Mouse (Mus musculus) liver, embryonic 12.5 days (tissue): ENCODE data around the gene Itch. TPM values are rescaled to one million over a fixed set of nuclear protein-coding genes. Genes with fewer than 3 reads are reported as not detected.

ENCODE experiments used
- ATAC-seq: fragments of 200-750 bp; cut with Nextera tagmentation; 2 replicates; pipeline ENCODE4 v1.8.0; 2017; ENCODE audit warnings: moderate number of reproducible peaks, mild to moderate bottlenecking, moderate library complexity
- H3K27ac ChIP-seq: fragments of 300-500 bp; sonication (generic); 2 replicates; pipeline ENCODE4 v1.5.1; 2016; ENCODE audit warnings: mild to moderate bottlenecking
- H3K27me3 ChIP-seq: fragments of 300-500 bp; sonication (generic); replicated peaks from 2 replicates; pipeline ENCODE4 v1.6.1; 2016; ENCODE audit warnings: mild to moderate bottlenecking, moderate library complexity
- H3K36me3 ChIP-seq: fragments of 300-500 bp; sonication (generic); 2 replicates; pipeline ENCODE4 v1.6.1; 2016; ENCODE audit warnings: mild to moderate bottlenecking, moderate library complexity
- H3K4me1 ChIP-seq: fragments of 300-500 bp; sonication (generic); 2 replicates; pipeline ENCODE4 v1.6.1; 2016
- H3K4me2 ChIP-seq: fragments of 300-500 bp; sonication (generic); 2 replicates; pipeline ENCODE4 v1.6.1; 2016; ENCODE audit warnings: mild to moderate bottlenecking, moderate library complexity
- H3K4me3 ChIP-seq: fragments of 300-500 bp; sonication (generic); 2 replicates; pipeline ENCODE4 v1.5.1; 2016; ENCODE audit warnings: mild to moderate bottlenecking, moderate library complexity
- H3K9ac ChIP-seq: fragments of 300-500 bp; sonication (generic); 2 replicates; pipeline ENCODE4 v1.6.1; 2016; ENCODE audit warnings: mild to moderate bottlenecking, moderate library complexity
- H3K9me3 ChIP-seq: fragments of 300-500 bp; sonication (generic); replicated peaks from 2 replicates; pipeline ENCODE4 v1.6.1; 2016; ENCODE audit warnings: mild to moderate bottlenecking, moderate library complexity
- WGBS: fragments of 180-500 bp; shearing (Covaris S2); methylation state at CpG from one replicate; pipeline ENCODE4 v1.1.7; 2016; ENCODE audit not compliant: insufficient replicate concordance; 5-methylcytosine and 5-hydroxymethylcytosine counted together
- polyA plus RNA-seq: library from polyadenylated mRNA; unstranded; fragments of >200 nt; fragmentation: Nextera tagmentation; extraction: Ambion mirVana; gene quantifications from 2 replicates; pipeline ENCODE4 v1.2.1, GENCODE M21; 2016

Itch gene
- polyA plus RNA-seq = 25.3 and 25.9 TPM in 2 replicates

GRCm38 (mm10) chr2:155133011-155133976, at the start of gene Itch:
Itch (plus strand) TSS chr2:155133509.
- WGBS = 2% methylated on average over 63 of the region's 65 CpGs
- no peaks in the 10 kb centered on the region for H3K9me3 ChIP-seq
- H3K9ac ChIP-seq = peak within 1 kb of the TSS; percentile 95
- ATAC-seq = peak; percentile 98
- H3K27ac ChIP-seq = peak within 1 kb of the TSS; percentile 85
- H3K4me2 ChIP-seq = peak within 1 kb of the TSS; percentile 94
- H3K27me3 ChIP-seq = no peaks in the 10 kb centered on the region
- peak within 1 kb of the TSS; percentile 94 for H3K4me3 ChIP-seq
- H3K4me1 ChIP-seq = peaks cover 33% of the 10 kb centered on the region
- H3K36me3 ChIP-seq = peaks cover 7% of the 10 kb centered on the region

GRCm38 (mm10) chr2:155084546-155084945, 48.8 kb upstream of the Itch start:
- no peak overlapping the region for H3K9ac ChIP-seq
- 73% methylated on average over 5 of the region's 5 CpGs for WGBS
- ATAC-seq = no peak

GRCm38 (mm10) chr2:155086328-155086727, 47.0 kb upstream of the Itch start:
- H3K27ac ChIP-seq = no peak overlapping the region
- H3K9me3 ChIP-seq = no peaks in the 10 kb centered on the region
- no peaks in the 10 kb centered on the region for H3K36me3 ChIP-seq
- H3K27me3 ChIP-seq = no peaks in the 10 kb centered on the region
- ATAC-seq = no peak
- no peak overlapping the region for H3K9ac ChIP-seq
- 70% methylated on average over 5 of the region's 5 CpGs for WGBS
- no peak overlapping the region for H3K4me2 ChIP-seq
- no peak overlapping the region for H3K4me3 ChIP-seq
- H3K4me1 ChIP-seq = peaks cover 22% of the 10 kb centered on the region

More at GRCm38 (mm10) chr2:155084546-155084945, 48.8 kb upstream of the Itch start:
- H3K9me3 ChIP-seq = no peaks in the 10 kb centered on the region
- H3K4me1 ChIP-seq = peaks cover 17% of the 10 kb centered on the region
- no peak overlapping the region for H3K4me2 ChIP-seq
- no peak overlapping the region for H3K4me3 ChIP-seq
- H3K27ac ChIP-seq = no peak overlapping the region
- no peaks in the 10 kb centered on the region for H3K27me3 ChIP-seq
- H3K36me3 ChIP-seq = no peaks in the 10 kb centered on the region

- no peak overlapping the region for H3K4me3 ChIP-seq
- ATAC-seq = no peak
- WGBS = 33% methylated on average over 6 of the region's 6 CpGs
Measured at GRCm38 (mm10) chr2:155088264-155088663, 45.0 kb upstream of the Itch start.

GRCm38 (mm10) chr2:155090909-155091742, 42.2 kb upstream of the Itch start:
- no peaks in the 10 kb centered on the region for H3K9me3 ChIP-seq
- 32% methylated on average over 13 of the region's 13 CpGs for WGBS
- no peaks in the 10 kb centered on the region for H3K27me3 ChIP-seq
- peak overlapping the region; percentile 77 for H3K27ac ChIP-seq
- no peaks in the 10 kb centered on the region for H3K36me3 ChIP-seq
- peak; percentile 90 for ATAC-seq
- H3K4me2 ChIP-seq = peak overlapping the region; percentile 45
- H3K9ac ChIP-seq = no peak overlapping the region
- no peak overlapping the region for H3K4me3 ChIP-seq
- peaks cover 45% of the 10 kb centered on the region for H3K4me1 ChIP-seq

More at GRCm38 (mm10) chr2:155088264-155088663, 45.0 kb upstream of the Itch start:
- Histone ChIP-seq H3K4me1 (peaks cover 38% of the 10 kb centered on the region), H3K27ac (no peak overlapping the region), H3K27me3 (no peaks in the 10 kb centered on the region), H3K36me3 (no peaks in the 10 kb centered on the region), H3K9ac (no peak overlapping the region), H3K9me3 (no peaks in the 10 kb centered on the region), H3K4me2 (no peak overlapping the region)

GRCm38 (mm10) chr2:155091743-155092075, 41.6 kb upstream of the Itch start:
- WGBS = 56% methylated on average over 3 of the region's 3 CpGs
- no peaks in the 10 kb centered on the region for H3K36me3 ChIP-seq
- no peaks in the 10 kb centered on the region for H3K27me3 ChIP-seq
- no peak overlapping the region for H3K4me3 ChIP-seq
- H3K4me1 ChIP-seq = peaks cover 45% of the 10 kb centered on the region
- peak; percentile 62 for ATAC-seq
- H3K9me3 ChIP-seq = no peaks in the 10 kb centered on the region
- no peak overlapping the region for H3K9ac ChIP-seq
- H3K27ac ChIP-seq = peak overlapping the region; percentile 77
- H3K4me2 ChIP-seq = peak overlapping the region; percentile 45

- Histone ChIP-seq H3K9me3 (no peaks in the 10 kb centered on the region), H3K27ac (peak overlapping the region; percentile 40; the same call in 1 of the 2 replicates), H3K9ac (no peak overlapping the region), H3K4me3 (no peak overlapping the region), H3K27me3 (no peaks in the 10 kb centered on the region), H3K36me3 (no peaks in the 10 kb centered on the region), H3K4me2 (peak overlapping the region; percentile 14; the same call in 1 of the 2 replicates), H3K4me1 (peaks cover 39% of the 10 kb centered on the region)
- WGBS = 14% methylated on average over 4 of the region's 4 CpGs
- no peak for ATAC-seq
Measured at GRCm38 (mm10) chr2:155093418-155093817, 39.9 kb upstream of the Itch start.

GRCm38 (mm10) chr2:155098720-155099380, 34.5 kb upstream of the Itch start:
- Histone ChIP-seq H3K4me2 (no peak overlapping the region), H3K4me3 (no peak overlapping the region), H3K9ac (no peak overlapping the region), H3K4me1 (peaks cover 24% of the 10 kb centered on the region; the same call in 1 of the 2 replicates), H3K36me3 (no peaks in the 10 kb centered on the region), H3K27ac (no peak overlapping the region), H3K9me3 (no peaks in the 10 kb centered on the region), H3K27me3 (no peaks in the 10 kb centered on the region)
- 74% methylated on average over 9 of the region's 9 CpGs for WGBS
- ATAC-seq = no peak

- H3K9ac ChIP-seq = no peak overlapping the region
- no peak overlapping the region for H3K27ac ChIP-seq
- H3K27me3 ChIP-seq = no peaks in the 10 kb centered on the region
- no peak for ATAC-seq
- H3K9me3 ChIP-seq = no peaks in the 10 kb centered on the region
- no peak overlapping the region for H3K4me3 ChIP-seq
- WGBS = 78% methylated on average over 7 of the region's 7 CpGs
- H3K4me2 ChIP-seq = no peak overlapping the region
- H3K36me3 ChIP-seq = no peaks in the 10 kb centered on the region
- H3K4me1 ChIP-seq = peaks cover 22% of the 10 kb centered on the region; the same call in 1 of the 2 replicates
Measured at GRCm38 (mm10) chr2:155099421-155099820, 33.9 kb upstream of the Itch start.

- no peak overlapping the region for H3K4me3 ChIP-seq
- no peak for ATAC-seq
- no peaks in the 10 kb centered on the region for H3K36me3 ChIP-seq
- H3K9ac ChIP-seq = no peak overlapping the region
- 66% methylated on average over 14 of the region's 14 CpGs for WGBS
- no peaks in the 10 kb centered on the region for H3K27me3 ChIP-seq
- no peak overlapping the region for H3K4me2 ChIP-seq
- no peaks in the 10 kb centered on the region for H3K9me3 ChIP-seq
- H3K27ac ChIP-seq = no peak overlapping the region
- H3K4me1 ChIP-seq = peaks cover 22% of the 10 kb centered on the region; the same call in 1 of the 2 replicates
Measured at GRCm38 (mm10) chr2:155099994-155100795, 33.1 kb upstream of the Itch start.

- Histone ChIP-seq H3K4me1 (peaks cover 22% of the 10 kb centered on the region; the same call in 1 of the 2 replicates), H3K9me3 (no peaks in the 10 kb centered on the region), H3K4me2 (no peak overlapping the region), H3K4me3 (no peak overlapping the region), H3K27ac (peak overlapping the region; percentile 34; the same call in 1 of the 2 replicates), H3K36me3 (no peaks in the 10 kb centered on the region), H3K9ac (no peak overlapping the region), H3K27me3 (no peaks in the 10 kb centered on the region)
- ATAC-seq = no peak
- WGBS = 48% methylated on average over 3 of the region's 3 CpGs
Measured at GRCm38 (mm10) chr2:155100796-155101259, 32.5 kb upstream of the Itch start.
